Mouse (Mus musculus) cerebellum, adult 18-20 months (tissue): ENCODE data around the gene Mks1.

ENCODE experiments used
- DNase-seq, 2 experiments: peaks; one replicate each; pipeline ENCODE4 v3.0.0; 2021

Gene Mks1

DNA sequence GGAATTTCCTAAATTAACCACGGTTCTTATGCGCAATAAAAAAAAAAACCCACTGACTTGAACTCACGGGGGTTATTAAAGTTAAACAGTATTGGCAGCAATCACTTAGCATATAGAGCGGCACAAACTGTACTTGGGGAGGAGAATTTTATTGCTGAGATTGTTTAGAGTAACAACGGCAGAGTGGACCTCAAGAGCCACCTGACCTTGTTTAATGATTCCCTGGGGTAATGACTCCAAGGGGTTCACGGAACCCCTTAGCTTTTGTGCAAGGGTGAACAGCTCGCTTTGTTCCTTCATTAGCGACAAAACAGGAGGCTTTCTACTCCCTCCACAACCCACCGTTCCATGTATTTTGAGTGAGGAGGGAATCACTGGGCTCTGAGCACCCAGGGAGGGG, 26.8 kb downstream of the Mks1 start:
- no peak for DNase-seq

- DNase-seq = no peak
Measured at GRCm38 (mm10) chr11:87881714-87882113, 28.7 kb downstream of the Mks1 start.

DNA sequence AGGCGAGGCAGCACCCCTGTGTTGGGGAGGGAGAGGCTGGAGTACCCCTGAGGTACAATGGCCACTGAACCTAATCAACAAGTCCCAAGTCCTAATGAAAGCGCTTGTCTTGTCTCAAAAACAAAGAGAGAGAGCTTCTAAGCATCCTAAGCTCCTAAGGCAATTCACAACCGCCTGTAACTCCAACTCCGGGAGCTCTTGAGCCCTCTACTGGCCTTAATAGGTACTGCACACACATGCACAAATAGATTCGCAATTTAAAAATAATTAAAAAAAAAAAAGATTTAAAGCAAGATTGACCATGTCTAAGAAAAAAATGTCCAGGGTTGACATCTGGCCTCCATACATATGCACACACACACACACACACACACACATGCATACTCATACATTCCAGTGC, 30.5 kb downstream of the Mks1 start:
- DNase-seq = no peak

GRCm38 (mm10) chr11:87884856-87885255, 31.8 kb downstream of the Mks1 start:
- no peak for DNase-seq

GRCm38 (mm10) chr11:87892168-87892567, 39.2 kb downstream of the Mks1 start, which contains the start of gene Olfr462:
Gene Olfr462 (minus strand): TSS chr11:87892268.
- no peak for DNase-seq

- DNase-seq = no peak
Measured at GRCm38 (mm10) chr11:87897287-87897686, 44.3 kb downstream of the Mks1 start, which contains the start of gene Olfr463. Gene Olfr463 (minus strand): TSS chr11:87897387.

GRCm38 (mm10) chr11:87904331-87904730, 51.3 kb downstream of the Mks1 start:
- no peak for DNase-seq
